Mouse (Mus musculus) cortical plate, adult 2 months (tissue): Measurements from ENCODE around the gene Gm45062.

Experiments
- CTCF ChIP-seq: fragments of 200-500 bp; IDR thresholded peaks from 2 replicates; pipeline ENCODE4 v1.5.1; 2011; ENCODE audit warnings: mild to moderate bottlenecking, control low read depth, low read length; ENCODE audit not compliant: insufficient read depth; ENCODE audit errors: extremely low read depth
- POLR2A ChIP-seq: fragments of 200-500 bp; IDR thresholded peaks from 2 replicates; pipeline ENCODE4 v1.6.1; 2011; ENCODE audit warnings: mild to moderate bottlenecking, low read length, control low read depth; ENCODE audit not compliant: insufficient read depth; ENCODE audit errors: extremely low read depth

- TF ChIP-seq CTCF (no peak), POLR2A (no peak)
Observed at GRCm38 (mm10) chr6:8512416-8512815, 253.2 kb downstream of the Gm45062 start.
